Mouse (Mus musculus) right cerebral cortex, postnatal 4 days (tissue): ENCODE measurements at regions not wholly inside any gene's neighbourhood (a gene's known extent, or its start where the extent isn't known, plus 50 kb on each side); places are given as distances from the start of the nearest gene placed in this dataset.

Experiments used
- DNase-seq: peaks from one replicate; pipeline ENCODE4 v3.0.0-alpha.2; 2022

- no peak for DNase-seq
Observed at GRCm38 (mm10) chr13:71334925-71335324, 493.3 kb upstream of the Adamts16 start.

- no peak for DNase-seq
Observed at GRCm38 (mm10) chr13:71333146-71333545, 491.5 kb upstream of the Adamts16 start.

- no peak for DNase-seq
Observed at GRCm38 (mm10) chr13:71330321-71330720, 488.7 kb upstream of the Adamts16 start.

- no peak for DNase-seq
Observed at GRCm38 (mm10) chr13:71327802-71328753, 486.5 kb upstream of the Adamts16 start.

- no peak for DNase-seq
Observed at GRCm38 (mm10) chr13:71320489-71320888, 478.9 kb upstream of the Adamts16 start.

GRCm38 (mm10) chr13:71303956-71304355 lies 462.3 kb upstream of the Adamts16 start:
- DNase-seq: no peak

GRCm38 (mm10) chr13:71275991-71276390 lies 434.4 kb upstream of the Adamts16 start:
- no peak for DNase-seq

GRCm38 (mm10) chr13:71274139-71274538 lies 432.5 kb upstream of the Adamts16 start:
- DNase-seq: no peak

GRCm38 (mm10) chr13:71273485-71273884 lies 431.9 kb upstream of the Adamts16 start:
- DNase-seq: no peak

GRCm38 (mm10) chr13:71273067-71273466 lies 431.5 kb upstream of the Adamts16 start:
- no peak for DNase-seq

- DNase-seq: no peak
Observed at GRCm38 (mm10) chr13:71272431-71272830, 430.8 kb upstream of the Adamts16 start.

GRCm38 (mm10) chr13:71271727-71272418 lies 430.3 kb upstream of the Adamts16 start:
- no peak for DNase-seq

- no peak for DNase-seq
Observed at GRCm38 (mm10) chr13:71270370-71270769, 428.8 kb upstream of the Adamts16 start.

- no peak for DNase-seq
Observed at GRCm38 (mm10) chr13:71269496-71269895, 427.9 kb upstream of the Adamts16 start.

- no peak for DNase-seq
Observed at GRCm38 (mm10) chr13:71263315-71263878, 421.8 kb upstream of the Adamts16 start.

- no peak for DNase-seq
Observed at GRCm38 (mm10) chr13:71262575-71263295, 421.1 kb upstream of the Adamts16 start.

GRCm38 (mm10) chr13:71254016-71254415 lies 412.4 kb upstream of the Adamts16 start:
- DNase-seq: no peak

- DNase-seq: peak; percentile 34
Observed at GRCm38 (mm10) chr13:71248261-71249031, 406.8 kb upstream of the Adamts16 start.

GRCm38 (mm10) chr13:71247241-71247640 lies 405.6 kb upstream of the Adamts16 start:
- no peak for DNase-seq

- DNase-seq: no peak
Observed at GRCm38 (mm10) chr13:71245326-71245725, 403.7 kb upstream of the Adamts16 start.

GRCm38 (mm10) chr13:71239782-71240181 lies 398.2 kb upstream of the Adamts16 start:
- DNase-seq: no peak

GRCm38 (mm10) chr13:71235338-71235737 lies 393.7 kb upstream of the Adamts16 start:
- no peak for DNase-seq
